Mouse (Mus musculus): Measurements from ENCODE around the gene Nf1. TPM values are rescaled to one million over a fixed set of nuclear protein-coding genes. Genes with fewer than 3 reads are reported as not detected.

Gene Nf1
- polyA plus RNA-seq, 1 experiment from 2014 or later = 8.6 TPM

- Histone ChIP-seq H3K4me3 (no peak within 1 kb of the TSS), H3K9me3 (no peaks in the 10 kb centered on the region), H3K9ac (no peak within 1 kb of the TSS), H3K36me3 (peaks cover 15% of the 10 kb centered on the region), H3K4me1 (peaks cover 13% of the 10 kb centered on the region), H3K4me2 (no peak within 1 kb of the TSS), H3K27ac (no peak within 1 kb of the TSS), H3K27me3 (no peaks in the 10 kb centered on the region)
- no peak for ATAC-seq (ENCODE audit: insufficient number of reproducible peaks, insufficient read depth, low FRiP score, low TSS enrichment, low read depth)
- 84% methylated on average over 7 of the region's 7 CpGs for WGBS
Measured at GRCm38 (mm10) chr11:79530333-79530761, 190.9 kb downstream of the Nf1 start, which contains the start of the genes Evi2 and Evi2a. TSS of gene Evi2 (minus strand) at chr11:79530589. TSS of gene Evi2a (minus strand) at chr11:79530609.

- Histone ChIP-seq H3K4me1 (peaks cover 13% of the 10 kb centered on the region), H3K9ac (no peak overlapping the region), H3K9me3 (no peaks in the 10 kb centered on the region), H3K4me3 (no peak overlapping the region), H3K36me3 (peaks cover 18% of the 10 kb centered on the region), H3K27ac (no peak overlapping the region), H3K27me3 (no peaks in the 10 kb centered on the region), H3K4me2 (no peak overlapping the region)
- no peak for ATAC-seq (ENCODE audit: insufficient number of reproducible peaks, insufficient read depth, low FRiP score, low TSS enrichment, low read depth)
- 79% methylated on average over 11 of the region's 11 CpGs for WGBS
Measured at GRCm38 (mm10) chr11:79530774-79531173, 191.3 kb downstream of the Nf1 start.

- Histone ChIP-seq H3K4me2 (no peak overlapping the region), H3K27me3 (no peaks in the 10 kb centered on the region), H3K9me3 (no peaks in the 10 kb centered on the region), H3K36me3 (peaks cover 18% of the 10 kb centered on the region), H3K4me3 (no peak overlapping the region), H3K27ac (no peak overlapping the region), H3K4me1 (peaks cover 13% of the 10 kb centered on the region), H3K9ac (no peak overlapping the region)
- no peak for ATAC-seq (ENCODE audit: insufficient number of reproducible peaks, insufficient read depth, low FRiP score, low TSS enrichment, low read depth)
- 87% methylated on average over 4 of the region's 4 CpGs for WGBS
Measured at GRCm38 (mm10) chr11:79531485-79531884, 192.0 kb downstream of the Nf1 start.

GRCm38 (mm10) chr11:79533311-79533710 is 193.8 kb downstream of the Nf1 start:
- no peak for ATAC-seq (ENCODE audit: insufficient number of reproducible peaks, insufficient read depth, low FRiP score, low TSS enrichment, low read depth)
- no peak overlapping the region for H3K4me2 ChIP-seq
- no peaks in the 10 kb centered on the region for H3K27me3 ChIP-seq
- peaks cover 23% of the 10 kb centered on the region for H3K36me3 ChIP-seq
- no peak overlapping the region for H3K27ac ChIP-seq
- peaks cover 13% of the 10 kb centered on the region for H3K4me1 ChIP-seq
- 90% methylated on average over 6 of the region's 6 CpGs for WGBS
- no peak overlapping the region for H3K9ac ChIP-seq
- no peak overlapping the region for H3K4me3 ChIP-seq
- H3K9me3 ChIP-seq = no peaks in the 10 kb centered on the region

- WGBS = 77% methylated on average over 8 of the region's 8 CpGs
- ATAC-seq (ENCODE audit: insufficient number of reproducible peaks, insufficient read depth, low FRiP score, low TSS enrichment, low read depth) = no peak
- Histone ChIP-seq H3K9ac (no peak overlapping the region), H3K27ac (peak overlapping the region; percentile 44), H3K4me3 (no peak overlapping the region), H3K27me3 (no peaks in the 10 kb centered on the region), H3K4me2 (no peak overlapping the region), H3K36me3 (peaks cover 24% of the 10 kb centered on the region), H3K4me1 (peaks cover 13% of the 10 kb centered on the region), H3K9me3 (no peaks in the 10 kb centered on the region)
Measured at GRCm38 (mm10) chr11:79533950-79534690, 194.6 kb downstream of the Nf1 start.

- ATAC-seq (ENCODE audit: insufficient number of reproducible peaks, insufficient read depth, low FRiP score, low TSS enrichment, low read depth) = no peak
- Histone ChIP-seq H3K9me3 (no peaks in the 10 kb centered on the region), H3K4me3 (no peak overlapping the region), H3K27me3 (no peaks in the 10 kb centered on the region), H3K4me1 (peaks cover 13% of the 10 kb centered on the region), H3K36me3 (peaks cover 32% of the 10 kb centered on the region), H3K4me2 (no peak overlapping the region), H3K9ac (no peak overlapping the region), H3K27ac (no peak overlapping the region)
- 90% methylated on average over 4 of the region's 4 CpGs for WGBS
Measured at GRCm38 (mm10) chr11:79535554-79535953, 196.1 kb downstream of the Nf1 start.

- Histone ChIP-seq H3K27ac (no peak overlapping the region), H3K4me2 (no peak overlapping the region), H3K9ac (no peak overlapping the region), H3K9me3 (no peaks in the 10 kb centered on the region), H3K4me1 (peaks cover 13% of the 10 kb centered on the region), H3K36me3 (peaks cover 35% of the 10 kb centered on the region), H3K4me3 (no peak overlapping the region), H3K27me3 (no peaks in the 10 kb centered on the region)
- WGBS = 93% methylated on average over 3 of the region's 3 CpGs
- ATAC-seq (ENCODE audit: insufficient number of reproducible peaks, insufficient read depth, low FRiP score, low TSS enrichment, low read depth) = no peak
Measured at GRCm38 (mm10) chr11:79536293-79536692, 196.8 kb downstream of the Nf1 start.

- Histone ChIP-seq H3K27ac (no peak overlapping the region), H3K27me3 (no peaks in the 10 kb centered on the region), H3K36me3 (peaks cover 78% of the 10 kb centered on the region), H3K9me3 (no peaks in the 10 kb centered on the region), H3K4me1 (no peaks in the 10 kb centered on the region), H3K9ac (no peak overlapping the region), H3K4me2 (no peak overlapping the region), H3K4me3 (no peak overlapping the region)
- 80% methylated on average over 1 of the region's 1 CpGs for WGBS
- no peak for ATAC-seq (ENCODE audit: insufficient number of reproducible peaks, insufficient read depth, low FRiP score, low TSS enrichment, low read depth)
Measured at GRCm38 (mm10) chr11:79552622-79553021, 213.1 kb downstream of the Nf1 start.

GRCm38 (mm10) chr11:79560536-79560935 is 221.0 kb downstream of the Nf1 start:
- no peak for ATAC-seq (ENCODE audit: insufficient number of reproducible peaks, insufficient read depth, low FRiP score, low TSS enrichment, low read depth)
- peaks cover 78% of the 10 kb centered on the region for H3K36me3 ChIP-seq
- H3K4me3 ChIP-seq = no peak overlapping the region
- no peaks in the 10 kb centered on the region for H3K9me3 ChIP-seq
- no peak overlapping the region for H3K4me2 ChIP-seq
- no peaks in the 10 kb centered on the region for H3K4me1 ChIP-seq
- no peaks in the 10 kb centered on the region for H3K27me3 ChIP-seq
- WGBS = 88% methylated on average over 4 of the region's 4 CpGs
- no peak overlapping the region for H3K27ac ChIP-seq
- H3K9ac ChIP-seq = no peak overlapping the region

- H3K4me1 ChIP-seq = no peaks in the 10 kb centered on the region
- 71% methylated on average over 7 of the region's 7 CpGs for WGBS
- no peak overlapping the region for H3K4me3 ChIP-seq
- no peaks in the 10 kb centered on the region for H3K9me3 ChIP-seq
- no peak overlapping the region for H3K9ac ChIP-seq
- no peak overlapping the region for H3K4me2 ChIP-seq
- peaks cover 87% of the 10 kb centered on the region for H3K36me3 ChIP-seq
- no peaks in the 10 kb centered on the region for H3K27me3 ChIP-seq
- no peak overlapping the region for H3K27ac ChIP-seq
- ATAC-seq (ENCODE audit: insufficient number of reproducible peaks, insufficient read depth, low FRiP score, low TSS enrichment, low read depth) = no peak
Measured at GRCm38 (mm10) chr11:79563493-79563892, 224.0 kb downstream of the Nf1 start.

- Histone ChIP-seq H3K27me3 (no peaks in the 10 kb centered on the region), H3K4me3 (no peak overlapping the region), H3K4me1 (no peaks in the 10 kb centered on the region), H3K4me2 (no peak overlapping the region), H3K9me3 (no peaks in the 10 kb centered on the region), H3K9ac (no peak overlapping the region), H3K27ac (no peak overlapping the region), H3K36me3 (peaks cover 82% of the 10 kb centered on the region)
- ATAC-seq (ENCODE audit: insufficient number of reproducible peaks, insufficient read depth, low FRiP score, low TSS enrichment, low read depth) = no peak
- WGBS = 57% methylated on average over 1 of the region's 1 CpGs
Measured at GRCm38 (mm10) chr11:79566947-79567346, 227.5 kb downstream of the Nf1 start.

GRCm38 (mm10) chr11:79568197-79568911 is 228.9 kb downstream of the Nf1 start:
- no peak for ATAC-seq (ENCODE audit: insufficient number of reproducible peaks, insufficient read depth, low FRiP score, low TSS enrichment, low read depth)
- H3K9me3 ChIP-seq = no peaks in the 10 kb centered on the region
- H3K4me1 ChIP-seq = no peaks in the 10 kb centered on the region
- WGBS = 84% methylated on average over 11 of the region's 11 CpGs
- no peak overlapping the region for H3K4me2 ChIP-seq
- H3K4me3 ChIP-seq = no peak overlapping the region
- peaks cover 77% of the 10 kb centered on the region for H3K36me3 ChIP-seq
- no peak overlapping the region for H3K27ac ChIP-seq
- H3K9ac ChIP-seq = no peak overlapping the region
- H3K27me3 ChIP-seq = no peaks in the 10 kb centered on the region
